7 mouse cellular contexts compared by ENCODE assay signal in genomic region chr1:192091806-192092772, GRCm38 (mm10). TPM values are rescaled to one million over a fixed set of nuclear protein-coding genes. Genes with fewer than 3 reads are reported as not detected.
DNase-seq lines count a peak whose midpoint lies in the region; ATAC-seq and TF ChIP-seq lines count a peak whose summit lies in the region.

TSS of gene Traf5 (minus strand) at chr1:192092559.

- peak; percentile 51 for TF ChIP-seq CTCF in intestine, postnatal 0 days (IDR thresholded peaks at IDR 0.05; ENCODE audit: low read depth)
- TF ChIP-seq CTCF in small intestine, adult 2 months (IDR thresholded peaks at IDR 0.05; ENCODE audit: extremely low read depth, insufficient read length, insufficient replicate concordance, low read depth, low read length) = no peak

- H3K9ac ChIP-seq in intestine, postnatal 0 days (ENCODE audit: low read depth, low read length) = peak within 1 kb of the TSS; percentile 81
- peak within 1 kb of the TSS; percentile 63 for H3K9ac ChIP-seq in midbrain, embryonic 12.5 days (replicated peaks)

- H3K27me3 ChIP-seq in intestine, postnatal 0 days (replicated peaks; ENCODE audit: control insufficient read depth, insufficient read depth, low read length) = no peaks in the 10 kb centered on the region
- peaks cover 34% of the 10 kb centered on the region for H3K27me3 ChIP-seq in midbrain, embryonic 12.5 days
- H3K27me3 ChIP-seq in small intestine, adult 2 months (ENCODE audit: control insufficient read depth, insufficient read depth, low read length) = no peaks in the 10 kb centered on the region

- H3K4me2 ChIP-seq in intestine, postnatal 0 days (replicated peaks; ENCODE audit: low read depth) = peak within 1 kb of the TSS; percentile 88
- peak within 1 kb of the TSS; percentile 87 for H3K4me2 ChIP-seq in midbrain, embryonic 12.5 days (replicated peaks)

- 2% methylated on average over 63 of the region's 63 CpGs for WGBS in intestine, postnatal 0 days
- WGBS in midbrain, embryonic 12.5 days = 4% methylated on average over 63 of the region's 63 CpGs
- under 1% methylated on average over 63 of the region's 63 CpGs for WGBS in small intestine, adult 2 months

- peak within 1 kb of the TSS; percentile 92 for H3K27ac ChIP-seq in intestine, postnatal 0 days (ENCODE audit: low read depth, low read length)
- H3K27ac ChIP-seq in midbrain, embryonic 12.5 days (replicated peaks) = no peak within 1 kb of the TSS
- H3K27ac ChIP-seq in small intestine, adult 2 months (ENCODE audit: insufficient read depth, low read depth, low read length) = peak within 1 kb of the TSS; percentile 87

- H3K36me3 ChIP-seq in intestine, postnatal 0 days (ENCODE audit: control insufficient read depth, insufficient read depth) = no peaks in the 10 kb centered on the region; the same call in 1 of the 2 replicates
- no peaks in the 10 kb centered on the region for H3K36me3 ChIP-seq in midbrain, embryonic 12.5 days
- H3K36me3 ChIP-seq in small intestine, adult 2 months (ENCODE audit: control insufficient read depth, insufficient read depth, low read length) = no peaks in the 10 kb centered on the region

- TF ChIP-seq POLR2A in small intestine, adult 2 months (IDR thresholded peaks at IDR 0.05; ENCODE audit: low read depth, low read length) = peak; percentile 60

- intact Hi-C loops in left cerebral cortex, postnatal 4 days (cut with DNase I) = loop anchor here (2.0 kb wide), 2 partner anchors 127 to 257 kb away; no protein-coding TSS in a partner anchor

- peak; percentile 97 for ATAC-seq in intestine, postnatal 0 days
- ATAC-seq in midbrain, embryonic 12.5 days (ENCODE audit: low FRiP score, low read depth) = peak; percentile 97

- H3K9me3 ChIP-seq in intestine, postnatal 0 days (ENCODE audit: control insufficient read depth) = no peaks in the 10 kb centered on the region
- H3K9me3 ChIP-seq in midbrain, embryonic 12.5 days = no peaks in the 10 kb centered on the region

- peak within 1 kb of the TSS; percentile 78 for H3K4me3 ChIP-seq in intestine, postnatal 0 days (ENCODE audit: low read depth, low read length)
- peak within 1 kb of the TSS; percentile 55 for H3K4me3 ChIP-seq in midbrain, embryonic 12.5 days
- H3K4me3 ChIP-seq in small intestine, adult 2 months (ENCODE audit: low read depth, low read length) = peak within 1 kb of the TSS; percentile 82

- peak; percentile 99 for DNase-seq in adrenal gland, adult 2 months
- DNase-seq in embryo, embryonic 11.5 days (ENCODE audit: low read depth, low spot score) = peak; percentile 81
- DNase-seq in gastrocnemius, postnatal 4 days (ENCODE audit: low spot score in 2 of 2) = peak; percentile 96 to 98
- peak; percentile 94 for DNase-seq in left cerebral cortex, postnatal 4 days

- 0 out of 2 replicates have a peak, but pooled peaks cover 4% of the 10 kb centered on the region for H3K4me1 ChIP-seq in intestine, postnatal 0 days (replicated peaks; ENCODE audit: control insufficient read depth, insufficient read depth, low read length)
- peaks cover 7% of the 10 kb centered on the region; the same call in 1 of the 2 replicates for H3K4me1 ChIP-seq in midbrain, embryonic 12.5 days
- H3K4me1 ChIP-seq in small intestine, adult 2 months (ENCODE audit: control insufficient read depth, insufficient read depth, insufficient read length, low read length) = peaks cover 6% of the 10 kb centered on the region

RNA-seq across cellular contexts. Expression of gene Traf5, which starts in this region (rescaled TPM):
- 10 to 100 TPM in 1 of 2 experiments, 1 to 10 TPM in 1; 2.9 to 10.3 TPM for total RNA-seq in adrenal gland, adult 2 months (2021)
- polyA plus RNA-seq in adrenal gland, adult 2 months (2012; rRNA removed) = 1.7 and 2.0 TPM in 2 replicates
- 10 to 100 TPM; 26.2 to 28.6 TPM for total RNA-seq in gastrocnemius, postnatal 4 days (2021)
- polyA plus RNA-seq in intestine, postnatal 0 days (2015; fragmentation: Nextera tagmentation; extraction: Ambion mirVana) = 10.3 and 10.4 TPM in 2 replicates
- 1 to 10 TPM; 3.4 to 4.6 TPM for total RNA-seq in left cerebral cortex, postnatal 4 days (2021)
- 4.2 and 4.3 TPM in 2 replicates for polyA plus RNA-seq in midbrain, embryonic 12.5 days (2016; fragmentation: Nextera tagmentation; extraction: Ambion mirVana)
- polyA plus RNA-seq in small intestine, adult 2 months (2012; rRNA removed) = 5.0 and 9.7 TPM in 2 replicates
